Mouse (Mus musculus): ENCODE measurements around the gene Irf8.

- TF ChIP-seq GATA1 (IDR thresholded peaks at IDR 0.05; ENCODE audit: borderline replicate concordance, low read length), result no peak
- no peak for TF ChIP-seq GATA2 (IDR thresholded peaks at IDR 0.05; ENCODE audit: borderline replicate concordance, low read depth, low read length)
Measured at GRCm38 (mm10) chr8:120758005-120758404, 21.8 kb downstream of the Irf8 start.
